Mouse (Mus musculus): ENCODE data around the gene Wwc1. TPM values are rescaled to one million over a fixed set of nuclear protein-coding genes. Genes with fewer than 3 reads are reported as not detected.
A peak's percentile ranks its signal among the peaks of the same experiment; 100 is the strongest.
"Not testable (repeated sequence)": the region's sequence is repeated elsewhere in the genome, so short reads cannot be mapped to it uniquely, and the experiment has no call there.

Gene Wwc1
- polyA plus RNA-seq, 1 experiment from 2014 or later: 0.09 TPM

DNA sequence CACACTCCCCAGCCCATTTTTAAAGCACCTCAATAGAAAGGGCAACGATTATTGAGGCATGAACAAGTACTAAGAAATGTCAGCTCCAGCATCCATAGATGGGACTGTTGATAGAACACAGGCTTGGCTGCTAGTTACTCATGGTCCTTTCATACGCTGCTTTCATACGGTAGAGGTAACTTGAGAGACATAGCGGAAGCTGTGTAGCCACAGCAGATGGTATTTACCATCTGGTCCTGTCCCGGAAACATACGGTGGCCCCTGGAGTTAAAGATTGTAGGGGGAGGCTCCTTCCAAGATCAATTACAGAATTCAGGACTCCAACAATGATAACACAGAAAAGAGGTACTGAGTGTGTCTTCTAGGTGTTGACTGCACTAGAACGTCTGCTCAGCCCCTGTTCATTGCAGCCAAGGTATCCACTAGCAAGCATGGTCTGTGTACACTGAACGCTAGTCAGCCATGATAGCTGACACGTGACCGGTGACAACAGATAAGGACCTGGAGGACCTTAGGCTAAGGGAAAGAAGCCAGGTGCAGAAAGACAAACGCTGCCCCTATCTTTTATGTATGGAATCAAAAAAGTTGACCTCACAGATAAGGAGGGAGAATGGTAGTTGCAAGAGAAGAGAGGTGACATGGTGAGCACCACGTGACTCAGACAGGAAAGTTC lies 122.8 kb downstream of the Wwc1 start:
- no peaks in the 10 kb centered on the region for H3K36me3 ChIP-seq (ENCODE audit: inconsistent target)
- 87% methylated on average over 12 of the region's 12 CpGs for WGBS (ENCODE audit: missing documents)
- H3K27ac ChIP-seq: no peak overlapping the region
- H3K4me3 ChIP-seq (ENCODE audit: inconsistent target): no peak overlapping the region
- no peaks in the 10 kb centered on the region for H3K79me2 ChIP-seq (ENCODE audit: inconsistent target)

DNA sequence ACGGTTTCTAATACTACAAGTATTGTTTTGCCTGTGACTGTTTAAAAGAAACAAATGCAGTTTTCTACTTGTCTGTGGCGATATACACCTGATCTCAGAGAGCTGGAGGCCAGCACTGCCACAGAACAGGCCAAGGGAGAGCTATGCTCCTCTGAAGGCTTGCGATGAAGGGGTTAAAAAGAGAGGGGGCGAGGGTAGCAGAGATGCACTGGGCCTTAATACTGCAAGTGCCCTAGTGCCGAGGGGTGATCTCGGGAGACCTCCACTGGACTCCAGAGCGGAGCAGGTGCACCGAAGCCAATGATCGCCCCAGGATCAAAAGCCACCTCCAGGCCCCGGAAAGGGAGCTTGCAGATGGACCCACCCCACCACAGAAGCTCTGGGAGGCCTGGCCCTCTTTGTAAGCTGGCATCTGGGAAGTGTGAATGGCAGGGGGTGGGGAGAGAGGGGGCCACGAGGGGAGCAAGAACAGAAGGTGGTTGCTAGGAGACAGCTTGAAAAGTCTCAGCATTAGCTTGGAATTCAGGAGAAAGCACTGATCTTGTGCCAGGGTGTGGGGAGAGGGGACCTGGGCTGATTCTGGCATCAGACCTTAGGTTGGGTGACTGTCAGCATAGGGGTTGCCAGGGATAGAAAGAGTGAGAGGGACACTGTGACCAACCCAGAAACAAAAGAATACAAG lies 123.8 kb downstream of the Wwc1 start:
- WGBS (ENCODE audit: missing documents): 81% methylated on average over 11 of the region's 11 CpGs
- Histone ChIP-seq H3K36me3 (ENCODE audit: inconsistent target) (no peaks in the 10 kb centered on the region), H3K4me3 (ENCODE audit: inconsistent target) (no peak overlapping the region), H3K27ac (no peak overlapping the region), H3K79me2 (ENCODE audit: inconsistent target) (no peaks in the 10 kb centered on the region)

DNA sequence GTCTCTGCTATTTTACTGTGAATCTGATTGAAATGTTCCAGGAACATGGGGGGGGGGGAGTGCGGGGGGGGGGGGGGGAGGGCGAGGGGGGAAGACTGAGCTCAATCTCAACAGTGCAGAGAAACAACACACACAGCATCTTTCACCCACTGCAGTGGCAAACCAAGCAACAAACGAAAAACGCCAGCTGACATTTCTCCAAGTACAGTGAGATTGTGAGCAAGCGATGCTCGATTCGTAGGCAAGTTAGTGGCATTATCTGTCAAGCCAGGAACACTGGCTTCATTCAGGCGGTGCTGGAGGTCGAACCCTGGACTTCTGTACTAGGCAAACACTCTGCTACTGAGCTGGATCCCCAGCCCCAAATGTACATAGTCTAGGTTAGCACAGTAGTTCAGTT lies 124.8 kb downstream of the Wwc1 start:
- WGBS (ENCODE audit: missing documents): 96% methylated on average over 5 of the region's 9 CpGs
- no peaks in the 10 kb centered on the region for H3K36me3 ChIP-seq (ENCODE audit: inconsistent target)
- H3K4me3 ChIP-seq (ENCODE audit: inconsistent target): no peak overlapping the region
- no peak overlapping the region for H3K27ac ChIP-seq
- H3K79me2 ChIP-seq (ENCODE audit: inconsistent target): no peaks in the 10 kb centered on the region

DNA sequence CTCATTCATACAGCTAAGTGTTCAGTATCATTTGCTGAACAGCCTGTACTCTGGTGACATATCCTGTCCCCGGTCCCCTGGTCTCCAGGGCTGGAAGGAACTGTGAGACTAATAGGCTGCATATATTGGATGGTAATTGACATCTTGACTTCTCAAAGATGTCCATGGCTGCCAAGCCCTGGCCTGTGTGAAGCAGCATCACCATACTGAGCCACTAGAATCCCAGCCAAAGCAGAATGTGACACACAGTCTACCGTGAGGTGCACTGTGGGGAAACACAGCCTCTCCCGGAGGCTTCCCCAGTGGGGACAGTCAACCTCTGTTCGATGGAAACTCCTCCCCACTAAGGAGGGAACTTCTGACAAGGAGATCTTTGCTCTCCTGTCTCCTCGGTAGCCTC lies 125.4 kb downstream of the Wwc1 start:
- Histone ChIP-seq H3K79me2 (ENCODE audit: inconsistent target) (no peaks in the 10 kb centered on the region), H3K4me3 (ENCODE audit: inconsistent target) (no peak overlapping the region), H3K36me3 (ENCODE audit: inconsistent target) (no peaks in the 10 kb centered on the region), H3K27ac (no peak overlapping the region)
- WGBS (ENCODE audit: missing documents): 82% methylated on average over 5 of the region's 5 CpGs

DNA sequence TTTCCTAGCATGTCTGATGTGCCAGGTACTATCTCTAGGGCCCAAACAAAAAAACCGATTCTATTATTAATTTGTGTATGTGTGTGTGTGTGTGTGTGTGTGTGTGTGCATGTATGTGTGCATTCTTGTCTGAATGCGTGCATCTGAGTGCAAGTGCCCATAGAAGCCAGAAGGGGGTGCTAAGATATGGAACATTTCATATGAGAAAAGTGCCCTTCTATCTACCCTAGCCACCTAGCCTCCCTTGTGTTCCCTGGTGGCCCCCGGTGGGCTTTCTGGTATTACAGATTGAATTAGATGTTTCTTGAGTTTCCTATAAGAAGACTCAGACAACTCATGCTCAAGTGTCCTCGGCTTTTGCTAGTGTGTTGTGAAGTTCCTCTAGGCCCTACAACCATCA lies 126.7 kb downstream of the Wwc1 start:
- no peaks in the 10 kb centered on the region for H3K79me2 ChIP-seq (ENCODE audit: inconsistent target)
- no peak overlapping the region for H3K27ac ChIP-seq
- H3K4me3 ChIP-seq (ENCODE audit: inconsistent target): no peak overlapping the region
- no peaks in the 10 kb centered on the region for H3K36me3 ChIP-seq (ENCODE audit: inconsistent target)
- WGBS (ENCODE audit: missing documents): 93% methylated on average over 4 of the region's 4 CpGs

DNA sequence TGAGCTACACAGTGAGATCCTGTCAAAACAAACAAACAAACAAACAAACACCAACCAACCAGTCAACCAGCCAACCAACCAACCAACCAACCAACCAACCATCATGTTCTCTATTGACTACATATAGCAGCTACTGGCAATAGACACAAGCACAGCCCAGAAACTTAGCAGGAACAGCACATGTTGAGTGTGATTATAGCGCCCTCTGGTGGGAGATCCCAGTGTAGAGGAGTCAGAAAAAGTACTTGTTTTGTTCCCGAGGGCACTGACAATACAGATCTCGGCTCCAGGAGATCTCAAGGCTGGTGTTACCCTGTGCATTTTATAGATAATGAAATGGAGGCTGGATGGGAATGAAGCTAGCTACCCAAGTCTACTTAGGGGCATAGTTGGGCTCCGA lies 127.6 kb downstream of the Wwc1 start:
- H3K4me3 ChIP-seq (ENCODE audit: inconsistent target): no peak overlapping the region
- no peaks in the 10 kb centered on the region for H3K79me2 ChIP-seq (ENCODE audit: inconsistent target)
- H3K27ac ChIP-seq: no peak overlapping the region
- WGBS (ENCODE audit: missing documents): 45% methylated on average over 4 of the region's 4 CpGs
- H3K36me3 ChIP-seq (ENCODE audit: inconsistent target): no peaks in the 10 kb centered on the region

DNA sequence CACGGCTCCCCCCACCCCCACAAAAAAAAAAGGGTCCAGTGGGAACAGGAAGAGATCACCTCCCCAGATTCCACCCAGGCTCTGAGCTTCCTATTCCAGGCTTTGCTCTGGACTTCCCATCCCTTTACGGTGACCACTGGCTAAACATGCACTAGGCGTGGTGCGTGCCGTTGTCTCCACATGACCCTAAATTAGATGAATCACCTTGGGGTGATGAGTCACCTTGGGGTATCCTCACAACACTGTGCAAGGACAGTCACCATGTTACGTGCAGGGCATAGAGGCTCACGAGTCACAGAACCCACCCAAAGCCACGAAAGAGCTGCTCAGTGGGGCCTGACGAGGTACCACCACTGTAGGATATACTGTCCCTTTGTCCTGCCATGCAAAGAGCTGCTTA lies 136.0 kb downstream of the Wwc1 start:
- Histone ChIP-seq H3K27ac (no peak overlapping the region), H3K79me2 (ENCODE audit: inconsistent target) (no peaks in the 10 kb centered on the region), H3K4me3 (ENCODE audit: inconsistent target) (no peak overlapping the region), H3K36me3 (ENCODE audit: inconsistent target) (no peaks in the 10 kb centered on the region)
- WGBS (ENCODE audit: missing documents): 75% methylated on average over 9 of the region's 9 CpGs

DNA sequence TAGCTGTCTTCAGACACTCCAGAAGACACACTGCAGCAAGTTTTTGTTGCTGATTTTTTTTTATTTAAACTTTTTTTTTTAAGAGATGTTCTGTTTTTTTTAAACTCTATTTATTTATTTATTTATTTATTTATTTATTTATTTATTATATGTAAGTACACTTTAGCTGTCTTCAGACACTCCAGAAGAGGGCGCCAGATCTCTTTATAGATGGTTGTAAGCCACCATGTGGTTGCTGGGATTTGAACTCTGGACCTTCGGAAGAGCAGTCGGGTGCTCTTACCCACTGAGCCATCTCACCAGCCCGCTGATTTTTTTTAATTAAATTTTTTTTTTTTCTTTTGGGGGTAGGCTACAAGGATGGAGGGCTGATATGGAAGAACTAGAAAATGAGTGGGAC lies 137.8 kb downstream of the Wwc1 start:
- not testable (repeated sequence) for H3K79me2 ChIP-seq (ENCODE audit: inconsistent target); H3K4me3 ChIP-seq (ENCODE audit: inconsistent target); H3K36me3 ChIP-seq (ENCODE audit: inconsistent target); H3K27ac ChIP-seq
- 60% methylated on average over 1 of the region's 4 CpGs for WGBS (ENCODE audit: missing documents)

DNA sequence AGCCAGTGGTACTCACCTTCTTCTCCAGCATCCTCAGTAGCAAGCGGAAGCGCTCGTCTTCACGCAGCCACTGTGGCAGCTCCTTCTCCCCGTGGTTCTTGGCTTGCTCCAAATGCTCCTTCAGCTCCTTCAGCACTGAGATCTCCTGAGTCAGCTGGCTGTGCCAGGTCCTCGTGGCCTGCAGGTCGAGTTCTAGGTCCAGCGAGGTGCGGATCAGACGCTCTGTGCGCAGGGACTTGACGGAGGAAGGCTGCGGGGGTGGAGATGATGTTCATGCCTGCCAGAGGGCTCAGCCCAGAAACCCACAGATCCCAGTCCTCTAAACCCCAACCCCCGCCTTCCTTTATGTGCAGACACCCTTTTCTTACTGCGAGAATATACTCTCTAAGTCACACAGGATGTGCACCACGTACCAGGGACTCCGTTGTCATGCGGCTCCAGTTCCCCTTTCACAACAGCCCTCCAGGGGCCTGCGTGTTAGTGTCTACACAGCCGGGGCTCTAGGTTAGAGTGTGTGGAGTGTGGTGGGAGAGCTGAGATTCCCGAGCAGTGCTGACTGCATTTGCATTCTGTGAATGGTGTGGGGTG lies 138.5 kb downstream of the Wwc1 start:
- 54% methylated on average over 21 of the region's 21 CpGs for WGBS (ENCODE audit: missing documents)
- Histone ChIP-seq H3K27ac (no peak overlapping the region), H3K79me2 (ENCODE audit: inconsistent target) (no peaks in the 10 kb centered on the region), H3K36me3 (ENCODE audit: inconsistent target) (no peaks in the 10 kb centered on the region), H3K4me3 (ENCODE audit: inconsistent target) (no peak overlapping the region)

DNA sequence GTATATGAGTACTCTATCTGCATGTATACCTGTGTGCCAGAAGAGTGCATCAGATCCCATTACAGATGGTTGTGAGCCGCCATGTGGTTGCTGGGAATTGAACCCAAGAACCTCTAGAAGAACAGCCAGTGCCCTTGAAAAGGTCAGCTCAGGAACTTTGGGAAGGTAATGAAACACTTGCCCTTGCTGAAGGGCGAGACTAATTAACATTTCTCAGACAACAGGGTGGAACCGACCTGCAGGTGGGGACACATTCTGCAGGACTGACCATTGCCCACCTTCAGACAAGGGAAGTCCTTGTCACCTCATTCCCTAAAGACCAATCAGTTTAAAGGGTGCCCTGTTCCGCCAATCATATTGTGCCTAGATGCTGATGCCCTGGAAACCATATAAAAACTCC lies 139.5 kb downstream of the Wwc1 start:
- H3K79me2 ChIP-seq (ENCODE audit: inconsistent target); H3K27ac ChIP-seq; H3K36me3 ChIP-seq (ENCODE audit: inconsistent target); H3K4me3 ChIP-seq (ENCODE audit: inconsistent target): not testable (repeated sequence)
- WGBS (ENCODE audit: missing documents): 95% methylated on average over 4 of the region's 4 CpGs

DNA sequence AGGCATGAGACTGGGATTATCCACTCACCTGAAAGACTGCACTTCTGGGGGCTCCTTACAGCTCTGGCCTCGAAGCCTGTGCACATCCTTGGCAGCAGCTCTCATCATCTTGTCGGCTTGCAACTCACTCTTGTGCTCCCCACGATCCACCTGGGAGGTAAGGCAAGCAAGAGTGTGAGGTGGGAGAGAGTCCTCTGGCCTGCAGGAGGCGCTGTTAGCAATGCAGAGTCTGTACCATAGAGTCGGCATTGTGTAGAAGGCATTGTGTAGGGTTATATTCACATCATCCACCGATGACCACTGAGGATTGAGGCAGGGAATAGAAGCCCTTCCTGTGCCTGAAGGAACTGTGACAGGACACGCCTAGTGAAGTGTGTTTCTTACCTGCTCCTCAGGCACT lies 140.0 kb downstream of the Wwc1 start:
- H3K27ac ChIP-seq: no peak overlapping the region
- H3K36me3 ChIP-seq (ENCODE audit: inconsistent target): no peaks in the 10 kb centered on the region
- WGBS (ENCODE audit: missing documents): 91% methylated on average over 7 of the region's 7 CpGs
- H3K79me2 ChIP-seq (ENCODE audit: inconsistent target): no peaks in the 10 kb centered on the region
- H3K4me3 ChIP-seq (ENCODE audit: inconsistent target): no peak overlapping the region

DNA sequence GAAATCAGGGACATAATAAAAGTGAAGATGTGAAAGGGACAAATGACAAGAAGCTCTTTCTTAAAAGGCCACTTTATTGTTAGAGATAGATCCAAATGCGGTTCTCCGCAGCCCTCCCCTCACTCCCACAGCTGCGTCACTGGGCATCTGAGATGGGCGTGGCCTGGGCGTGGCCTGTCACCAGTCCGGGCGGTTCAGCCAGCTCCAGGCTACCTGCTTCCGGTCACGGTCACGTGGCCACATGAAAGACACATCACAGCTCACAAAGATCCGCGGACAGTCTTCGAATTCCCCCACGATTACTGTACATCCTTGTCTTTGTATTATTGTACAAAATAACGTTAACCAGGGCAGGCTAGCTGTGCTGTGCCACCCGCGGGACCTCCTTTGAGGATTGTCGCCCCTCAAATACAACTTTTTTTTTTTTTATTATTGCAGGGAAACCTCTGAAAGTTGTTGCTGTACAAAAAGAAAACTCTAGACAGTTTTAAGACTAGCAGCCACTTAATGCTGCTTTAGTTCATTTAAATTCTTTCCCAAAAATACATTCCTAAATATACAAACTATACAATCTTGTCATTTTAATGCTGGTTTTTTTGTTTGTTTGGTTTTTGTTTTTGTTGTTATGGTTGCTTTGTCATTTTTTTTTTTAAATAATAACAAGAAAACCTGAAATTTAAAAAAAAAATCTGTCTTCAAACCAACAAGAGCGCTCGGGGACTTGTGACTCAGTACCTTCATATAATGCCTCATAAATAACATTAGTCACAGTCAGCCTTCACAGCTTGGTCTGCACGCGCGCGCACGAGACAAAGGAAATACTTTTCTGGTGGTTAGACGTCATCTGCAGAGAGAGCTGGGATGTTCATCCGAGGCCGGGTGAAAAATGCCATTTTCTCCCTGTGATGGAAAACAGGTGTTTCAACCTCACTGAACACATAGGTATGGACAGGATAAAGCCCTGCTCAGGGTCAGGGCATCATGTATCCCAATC lies 141.7 kb downstream of the Wwc1 start:
- 10% methylated on average over 28 of the region's 28 CpGs for WGBS (ENCODE audit: missing documents)

DNA sequence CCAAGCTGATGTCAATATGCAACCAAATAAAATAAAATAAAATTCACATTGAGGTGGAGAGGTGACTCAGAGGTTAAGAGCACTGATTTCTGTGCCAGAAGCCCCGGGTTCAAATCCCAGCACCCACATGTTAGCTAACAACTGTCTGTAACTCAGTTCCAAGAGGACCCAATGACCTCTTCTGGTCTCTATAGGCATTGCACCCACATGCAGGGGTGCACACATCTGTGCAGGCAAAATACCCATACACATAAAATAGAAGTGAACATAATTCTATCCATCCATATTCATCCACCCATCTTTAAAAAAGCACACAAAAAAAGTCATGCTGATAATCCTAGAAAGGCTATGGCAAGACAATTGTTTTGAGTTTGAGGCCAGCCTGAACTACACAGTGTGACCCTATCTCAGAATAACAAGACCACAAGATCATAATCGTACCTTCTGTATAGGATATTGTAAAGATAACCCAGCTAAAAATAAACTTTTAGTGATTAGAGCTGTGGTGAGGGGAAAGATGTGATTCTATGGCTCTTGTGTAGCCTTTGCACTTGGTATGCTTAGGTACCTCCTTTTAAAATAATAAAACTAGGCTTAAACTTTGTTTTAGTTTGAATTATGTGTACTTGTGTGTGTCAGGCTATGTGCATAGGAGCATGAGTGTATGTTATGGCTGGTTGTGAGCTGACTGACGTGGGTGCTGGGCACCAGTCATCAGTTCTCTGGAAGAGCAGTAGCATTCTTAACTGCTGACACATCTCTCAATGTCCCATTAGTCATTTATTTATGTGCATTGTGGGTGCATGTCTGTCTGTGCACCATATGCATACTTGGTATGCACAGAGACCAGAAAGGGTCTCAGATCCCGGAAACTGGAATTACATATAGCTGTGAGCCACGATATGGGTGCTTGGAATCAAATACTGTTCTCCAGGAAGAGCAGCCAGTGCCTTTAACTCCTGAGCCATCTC lies 142.9 kb downstream of the Wwc1 start:
- H3K79me2 ChIP-seq (ENCODE audit: inconsistent target): peaks cover 17% of the 10 kb centered on the region
- peak overlapping the region; percentile 17; the same call in 1 of the 2 replicates for H3K4me3 ChIP-seq (ENCODE audit: inconsistent target)
- peaks cover 2% of the 10 kb centered on the region; the same call in 1 of the 2 replicates for H3K36me3 ChIP-seq (ENCODE audit: inconsistent target)
- peak overlapping the region; percentile 62 for H3K27ac ChIP-seq
- WGBS (ENCODE audit: missing documents): 73% methylated on average over 5 of the region's 5 CpGs

More for the DNA sequence above, 141.7 kb downstream of the Wwc1 start:
- peak overlapping the region; percentile 17 for H3K4me3 ChIP-seq (ENCODE audit: inconsistent target)
- peak overlapping the region; percentile 62 for H3K27ac ChIP-seq
- peaks cover 5% of the 10 kb centered on the region for H3K79me2 ChIP-seq (ENCODE audit: inconsistent target)
- no peaks in the 10 kb centered on the region for H3K36me3 ChIP-seq (ENCODE audit: inconsistent target)
